Mouse (Mus musculus) limb, embryonic 15.5 days (tissue): ENCODE results near the gene Umad1. TPM values are rescaled to one million over a fixed set of nuclear protein-coding genes. Genes with fewer than 3 reads are reported as not detected.

ENCODE experiments used
- ATAC-seq: fragments of 200-750 bp; cut with Nextera tagmentation; 2 replicates; pipeline ENCODE4 v1.8.0; 2017; ENCODE audit warnings: low read depth, moderate TSS enrichment; ENCODE audit not compliant: insufficient number of reproducible peaks, low FRiP score, low TSS enrichment
- H3K27ac ChIP-seq: fragments of 300-500 bp; sonication (generic); 2 replicates; pipeline ENCODE4 v1.5.1; 2015; ENCODE audit warnings: moderate library complexity, mild to moderate bottlenecking, inconsistent platforms
- H3K27me3 ChIP-seq: fragments of 300-500 bp; sonication (generic); 2 replicates; pipeline ENCODE4 v1.6.1; 2015; ENCODE audit warnings: inconsistent platforms
- H3K36me3 ChIP-seq: fragments of 300-500 bp; sonication (generic); 2 replicates; pipeline ENCODE4 v1.6.1; 2015; ENCODE audit warnings: inconsistent platforms
- H3K4me1 ChIP-seq: fragments of 300-500 bp; sonication (generic); 2 replicates; pipeline ENCODE4 v1.6.1; 2015; ENCODE audit warnings: inconsistent platforms
- H3K4me2 ChIP-seq: fragments of 300-500 bp; sonication (generic); 2 replicates; pipeline ENCODE4 v1.6.1; 2015; ENCODE audit warnings: mild to moderate bottlenecking, inconsistent platforms
- H3K4me3 ChIP-seq: fragments of 300-500 bp; sonication (generic); 2 replicates; pipeline ENCODE4 v1.5.1; 2015; ENCODE audit warnings: mild to moderate bottlenecking, inconsistent platforms
- H3K9ac ChIP-seq: fragments of 300-500 bp; sonication (generic); 2 replicates; pipeline ENCODE4 v1.6.1; 2015; ENCODE audit warnings: inconsistent platforms
- H3K9me3 ChIP-seq: fragments of 300-500 bp; sonication (generic); 2 replicates; pipeline ENCODE4 v1.6.1; 2016; ENCODE audit warnings: inconsistent platforms
- WGBS: fragments of 180-500 bp; shearing (Covaris S2); methylation state at CpG from one replicate; pipeline ENCODE4 v1.1.7; 2015; 5-methylcytosine and 5-hydroxymethylcytosine counted together
- polyA plus RNA-seq: library from polyadenylated mRNA; unstranded; fragments of >200 nt; fragmentation: Nextera tagmentation; extraction: Ambion mirVana; gene quantifications from 2 replicates; pipeline ENCODE4 v1.2.1, GENCODE M21; 2015

Gene Umad1
- polyA plus RNA-seq, 1 experiment from 2014 or later, result 16.1 TPM

GRCm38 (mm10) chr6:8488249-8488648 is 229.2 kb downstream of the Umad1 start:
- WGBS, result 64% methylated on average over 5 of the region's 5 CpGs
- H3K9ac ChIP-seq, result no peak overlapping the region
- no peaks in the 10 kb centered on the region for H3K27me3 ChIP-seq
- H3K9me3 ChIP-seq, result no peaks in the 10 kb centered on the region
- H3K4me2 ChIP-seq, result no peak overlapping the region
- no peak for ATAC-seq
- no peaks in the 10 kb centered on the region for H3K4me1 ChIP-seq
- no peak overlapping the region for H3K27ac ChIP-seq
- no peak overlapping the region for H3K4me3 ChIP-seq
- H3K36me3 ChIP-seq, result no peaks in the 10 kb centered on the region

- H3K27me3 ChIP-seq, result no peaks in the 10 kb centered on the region
- H3K4me3 ChIP-seq, result no peak overlapping the region
- H3K9ac ChIP-seq, result no peak overlapping the region
- H3K4me1 ChIP-seq, result no peaks in the 10 kb centered on the region
- no peaks in the 10 kb centered on the region for H3K36me3 ChIP-seq
- H3K4me2 ChIP-seq, result no peak overlapping the region
- WGBS, result 82% methylated on average over 7 of the region's 7 CpGs
- H3K27ac ChIP-seq, result no peak overlapping the region
- ATAC-seq, result no peak
- no peaks in the 10 kb centered on the region for H3K9me3 ChIP-seq
Observed at GRCm38 (mm10) chr6:8489266-8489665, 230.2 kb downstream of the Umad1 start.

- no peaks in the 10 kb centered on the region for H3K9me3 ChIP-seq
- H3K36me3 ChIP-seq, result no peaks in the 10 kb centered on the region
- 78% methylated on average over 1 of the region's 1 CpGs for WGBS
- H3K4me2 ChIP-seq, result no peak overlapping the region
- H3K4me1 ChIP-seq, result no peaks in the 10 kb centered on the region
- no peak overlapping the region for H3K27ac ChIP-seq
- no peak overlapping the region for H3K9ac ChIP-seq
- no peak for ATAC-seq
- no peak overlapping the region for H3K4me3 ChIP-seq
- H3K27me3 ChIP-seq, result no peaks in the 10 kb centered on the region
Observed at GRCm38 (mm10) chr6:8489938-8490585, 231.0 kb downstream of the Umad1 start.

GRCm38 (mm10) chr6:8492248-8492647 is 233.2 kb downstream of the Umad1 start:
- no peak overlapping the region for H3K4me2 ChIP-seq
- H3K9ac ChIP-seq, result no peak overlapping the region
- no peak for ATAC-seq
- 91% methylated on average over 3 of the region's 3 CpGs for WGBS
- H3K36me3 ChIP-seq, result no peaks in the 10 kb centered on the region
- no peaks in the 10 kb centered on the region for H3K9me3 ChIP-seq
- H3K4me3 ChIP-seq, result no peak overlapping the region
- H3K4me1 ChIP-seq, result no peaks in the 10 kb centered on the region
- no peaks in the 10 kb centered on the region for H3K27me3 ChIP-seq
- H3K27ac ChIP-seq, result no peak overlapping the region

GRCm38 (mm10) chr6:8495109-8495826 is 236.2 kb downstream of the Umad1 start:
- Histone ChIP-seq H3K4me1 (no peaks in the 10 kb centered on the region), H3K4me3 (no peak overlapping the region), H3K9ac (no peak overlapping the region), H3K27ac (no peak overlapping the region), H3K36me3 (no peaks in the 10 kb centered on the region), H3K9me3 (no peaks in the 10 kb centered on the region), H3K4me2 (no peak overlapping the region), H3K27me3 (no peaks in the 10 kb centered on the region)
- 66% methylated on average over 5 of the region's 5 CpGs for WGBS
- ATAC-seq, result no peak

GRCm38 (mm10) chr6:8495827-8496222 is 236.7 kb downstream of the Umad1 start:
- Histone ChIP-seq H3K9me3 (no peaks in the 10 kb centered on the region), H3K9ac (no peak overlapping the region), H3K27ac (no peak overlapping the region), H3K27me3 (no peaks in the 10 kb centered on the region), H3K4me2 (no peak overlapping the region), H3K36me3 (no peaks in the 10 kb centered on the region), H3K4me3 (no peak overlapping the region), H3K4me1 (no peaks in the 10 kb centered on the region)
- WGBS, result 65% methylated on average over 4 of the region's 4 CpGs
- ATAC-seq, result no peak

- no peaks in the 10 kb centered on the region for H3K4me1 ChIP-seq
Observed at GRCm38 (mm10) chr6:8497234-8497867, 238.3 kb downstream of the Umad1 start.

GRCm38 (mm10) chr6:8497868-8498257 is 238.8 kb downstream of the Umad1 start:
- no peaks in the 10 kb centered on the region for H3K27me3 ChIP-seq
- H3K27ac ChIP-seq, result no peak overlapping the region
- H3K4me2 ChIP-seq, result no peak overlapping the region
- WGBS, result 26% methylated on average over 6 of the region's 6 CpGs
- no peak overlapping the region for H3K4me3 ChIP-seq
- H3K36me3 ChIP-seq, result no peaks in the 10 kb centered on the region
- H3K9ac ChIP-seq, result no peak overlapping the region
- H3K4me1 ChIP-seq, result no peaks in the 10 kb centered on the region
- ATAC-seq, result no peak
- no peaks in the 10 kb centered on the region for H3K9me3 ChIP-seq

More at GRCm38 (mm10) chr6:8497234-8497867, 238.3 kb downstream of the Umad1 start:
- Histone ChIP-seq H3K27ac (no peak overlapping the region), H3K4me3 (no peak overlapping the region), H3K36me3 (no peaks in the 10 kb centered on the region), H3K9me3 (no peaks in the 10 kb centered on the region), H3K9ac (no peak overlapping the region), H3K27me3 (no peaks in the 10 kb centered on the region), H3K4me2 (no peak overlapping the region)
- 42% methylated on average over 6 of the region's 6 CpGs for WGBS
- no peak for ATAC-seq

GRCm38 (mm10) chr6:8498961-8499360 is 239.9 kb downstream of the Umad1 start:
- H3K9ac ChIP-seq, result no peak overlapping the region
- H3K9me3 ChIP-seq, result no peaks in the 10 kb centered on the region
- no peaks in the 10 kb centered on the region for H3K36me3 ChIP-seq
- H3K4me3 ChIP-seq, result no peak overlapping the region
- H3K4me1 ChIP-seq, result no peaks in the 10 kb centered on the region
- H3K4me2 ChIP-seq, result no peak overlapping the region
- no peaks in the 10 kb centered on the region for H3K27me3 ChIP-seq
- no peak overlapping the region for H3K27ac ChIP-seq
- ATAC-seq, result no peak
- 87% methylated on average over 3 of the region's 3 CpGs for whole genome bisulfite sequencing

- Histone ChIP-seq H3K9ac (no peak overlapping the region), H3K4me3 (no peak overlapping the region), H3K9me3 (no peaks in the 10 kb centered on the region), H3K27me3 (no peaks in the 10 kb centered on the region), H3K4me2 (no peak overlapping the region), H3K27ac (no peak overlapping the region), H3K4me1 (no peaks in the 10 kb centered on the region), H3K36me3 (no peaks in the 10 kb centered on the region)
- no peak for ATAC-seq
- WGBS, result 40% methylated on average over 3 of the region's 3 CpGs
Observed at GRCm38 (mm10) chr6:8503953-8504352, 244.9 kb downstream of the Umad1 start.

GRCm38 (mm10) chr6:8504521-8505228 is 245.6 kb downstream of the Umad1 start:
- Histone ChIP-seq H3K9me3 (no peaks in the 10 kb centered on the region), H3K27me3 (no peaks in the 10 kb centered on the region), H3K27ac (no peak overlapping the region), H3K4me3 (no peak overlapping the region), H3K4me2 (no peak overlapping the region), H3K36me3 (no peaks in the 10 kb centered on the region), H3K9ac (no peak overlapping the region), H3K4me1 (no peaks in the 10 kb centered on the region)
- WGBS, result 81% methylated on average over 6 of the region's 6 CpGs
- no peak for ATAC-seq

- no peak for ATAC-seq
- H3K27me3 ChIP-seq, result no peaks in the 10 kb centered on the region
- H3K4me2 ChIP-seq, result no peak overlapping the region
- no peaks in the 10 kb centered on the region for H3K36me3 ChIP-seq
- H3K9ac ChIP-seq, result no peak overlapping the region
- H3K4me1 ChIP-seq, result peaks cover 9% of the 10 kb centered on the region
- no peaks in the 10 kb centered on the region for H3K9me3 ChIP-seq
- no peak overlapping the region for H3K27ac ChIP-seq
- no peak overlapping the region for H3K4me3 ChIP-seq
Observed at GRCm38 (mm10) chr6:8506631-8507030, 247.5 kb downstream of the Umad1 start.
